Mouse (Mus musculus): ENCODE results near the gene Oas1h. TPM values are rescaled to one million over a fixed set of nuclear protein-coding genes. Genes with fewer than 3 reads are reported as not detected.

The Oas1h gene
- not detected in 2 replicates for polyA plus RNA-seq (2014; fragmentation: Nextera tagmentation; extraction: Ambion mirVana)

- H3K4me1 ChIP-seq (ENCODE audit: control insufficient read depth, insufficient read depth, low read length): no peaks in the 10 kb centered on the region
- H3K4me2 ChIP-seq (ENCODE audit: low read depth, low read length): no peak within 1 kb of the TSS
- 61% methylated on average over 4 of the region's 4 CpGs for WGBS
- ATAC-seq (ENCODE audit: low read depth): no peak
- H3K36me3 ChIP-seq (ENCODE audit: control insufficient read depth, insufficient read depth, low read length): no peaks in the 10 kb centered on the region
- no peak within 1 kb of the TSS for H3K4me3 ChIP-seq (ENCODE audit: low read depth, low read length)
- no peak within 1 kb of the TSS for H3K9ac ChIP-seq (replicated peaks; ENCODE audit: low read depth, low read length)
- no peak within 1 kb of the TSS for H3K27ac ChIP-seq (ENCODE audit: low read depth, low read length)
- H3K9me3 ChIP-seq (ENCODE audit: control insufficient read depth, low read length): no peaks in the 10 kb centered on the region
- no peaks in the 10 kb centered on the region for H3K27me3 ChIP-seq (ENCODE audit: control insufficient read depth, insufficient read depth, low read length)
These were observed at the start of gene Oas1h for GRCm38 (mm10) chr5:120861121-120861520. Gene Oas1h (plus strand): TSS chr5:120861421.

DNA sequence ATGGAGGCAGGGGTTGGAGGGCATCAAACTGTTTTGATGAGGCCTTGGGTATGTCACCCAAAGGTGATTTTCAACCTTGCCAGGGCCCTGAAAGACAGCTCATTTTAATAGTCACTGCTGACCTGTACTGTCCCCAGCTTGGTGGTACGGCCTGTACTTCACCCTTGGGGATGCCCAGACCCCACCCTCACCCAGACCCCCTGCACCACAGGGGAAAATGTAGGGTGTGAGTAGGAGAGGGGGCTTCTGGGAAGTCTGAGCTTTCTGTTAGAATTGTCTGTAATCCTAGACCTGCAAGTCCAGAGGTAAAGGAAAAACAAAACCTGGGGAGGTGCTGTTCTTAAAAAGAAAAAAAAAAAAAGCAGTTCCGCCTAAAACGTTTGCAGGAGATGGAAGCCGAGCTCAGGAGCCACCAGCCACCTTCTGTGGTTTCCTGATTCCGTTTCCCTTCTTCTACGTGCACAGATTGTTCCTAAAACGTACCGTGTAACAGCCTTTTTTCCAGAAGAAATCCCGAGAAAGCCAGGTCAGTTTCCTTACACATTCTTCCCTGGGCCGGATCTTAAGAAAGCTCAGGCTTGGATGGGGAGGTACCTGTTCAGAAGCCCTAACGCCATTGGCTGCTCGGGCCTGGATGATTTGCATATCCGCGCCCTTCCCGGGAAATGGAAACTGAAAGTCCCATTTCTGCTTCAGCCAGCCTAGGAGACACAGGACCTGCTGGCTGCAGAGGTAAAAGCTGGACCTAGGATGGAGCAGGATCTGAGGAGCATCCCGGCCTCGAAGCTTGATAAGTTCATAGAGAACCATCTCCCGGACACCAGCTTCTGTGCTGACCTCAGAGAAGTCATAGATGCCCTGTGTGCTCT lies 49.0 kb upstream of the Oas1h start, which contains the start of gene Oas1c:
Gene Oas1c (minus strand): TSS at position 564 of the 869 bp plus-strand sequence.
- ATAC-seq (ENCODE audit: low read depth): peak; percentile 63; the same call in 1 of the 2 replicates

DNA sequence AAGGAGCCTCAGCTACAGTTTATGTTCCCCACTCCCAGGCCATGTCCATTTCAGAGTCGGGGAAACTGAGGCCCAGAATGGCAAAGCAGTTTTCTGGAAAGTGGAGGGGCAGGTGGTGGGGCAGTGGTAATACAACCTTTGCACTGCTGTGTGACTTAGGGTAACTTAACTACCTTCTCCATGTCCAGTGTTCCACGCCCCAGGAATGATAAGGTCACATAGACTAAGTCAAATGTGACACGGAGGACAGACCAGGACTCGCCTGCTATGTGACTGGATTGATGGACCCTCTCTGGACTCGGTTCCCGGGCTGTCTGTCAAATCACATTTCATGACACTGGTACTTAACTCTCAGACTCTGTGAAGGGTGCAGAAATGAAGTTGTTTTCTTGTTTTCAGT lies 48.2 kb upstream of the Oas1h start:
- no peak overlapping the region for H3K27ac ChIP-seq (ENCODE audit: low read depth, low read length)
- WGBS: 86% methylated on average over 6 of the region's 6 CpGs
- no peaks in the 10 kb centered on the region for H3K9me3 ChIP-seq (ENCODE audit: control insufficient read depth, low read length)
- no peaks in the 10 kb centered on the region for H3K4me1 ChIP-seq (ENCODE audit: control insufficient read depth, insufficient read depth, low read length)
- H3K9ac ChIP-seq (replicated peaks; ENCODE audit: low read depth, low read length): no peak overlapping the region
- no peak for ATAC-seq (ENCODE audit: low read depth)
- no peaks in the 10 kb centered on the region for H3K36me3 ChIP-seq (ENCODE audit: control insufficient read depth, insufficient read depth, low read length)
- no peak overlapping the region for H3K4me2 ChIP-seq (ENCODE audit: low read depth, low read length)
- H3K4me3 ChIP-seq (ENCODE audit: low read depth, low read length): no peak overlapping the region
- H3K27me3 ChIP-seq (ENCODE audit: control insufficient read depth, insufficient read depth, low read length): no peaks in the 10 kb centered on the region

More for the DNA sequence above, 49.0 kb upstream of the Oas1h start, which contains the start of gene Oas1c:
- Histone ChIP-seq H3K4me1 (ENCODE audit: control insufficient read depth, insufficient read depth, low read length) (no peaks in the 10 kb centered on the region), H3K36me3 (ENCODE audit: control insufficient read depth, insufficient read depth, low read length) (no peaks in the 10 kb centered on the region), H3K4me3 (ENCODE audit: low read depth, low read length) (peak within 1 kb of the TSS; percentile 12; the same call in 1 of the 2 replicates), H3K27me3 (ENCODE audit: control insufficient read depth, insufficient read depth, low read length) (no peaks in the 10 kb centered on the region), H3K27ac (ENCODE audit: low read depth, low read length) (peak within 1 kb of the TSS; percentile 62), H3K4me2 (ENCODE audit: low read depth, low read length) (peak within 1 kb of the TSS; percentile 49), H3K9me3 (ENCODE audit: control insufficient read depth, low read length) (no peaks in the 10 kb centered on the region), H3K9ac (replicated peaks; ENCODE audit: low read depth, low read length) (peak within 1 kb of the TSS; percentile 32; the same call in 1 of the 2 replicates)
- WGBS: 8% methylated on average over 18 of the region's 18 CpGs

- Histone ChIP-seq H3K4me3 (ENCODE audit: low read depth, low read length) (no peak overlapping the region), H3K4me1 (ENCODE audit: control insufficient read depth, insufficient read depth, low read length) (no peaks in the 10 kb centered on the region), H3K4me2 (ENCODE audit: low read depth, low read length) (no peak overlapping the region), H3K27me3 (ENCODE audit: control insufficient read depth, insufficient read depth, low read length) (no peaks in the 10 kb centered on the region), H3K36me3 (ENCODE audit: control insufficient read depth, insufficient read depth, low read length) (no peaks in the 10 kb centered on the region), H3K9me3 (ENCODE audit: control insufficient read depth, low read length) (no peaks in the 10 kb centered on the region), H3K9ac (replicated peaks; ENCODE audit: low read depth, low read length) (no peak overlapping the region), H3K27ac (ENCODE audit: low read depth, low read length) (no peak overlapping the region)
- no peak for ATAC-seq (ENCODE audit: low read depth)
- 68% methylated on average over 3 of the region's 3 CpGs for WGBS
These were observed 45.3 kb upstream of the Oas1h start for GRCm38 (mm10) chr5:120815949-120816348.

GRCm38 (mm10) chr5:120818999-120819398 lies 42.2 kb upstream of the Oas1h start:
- Histone ChIP-seq H3K36me3 (ENCODE audit: control insufficient read depth, insufficient read depth, low read length) (no peaks in the 10 kb centered on the region), H3K4me2 (ENCODE audit: low read depth, low read length) (no peak overlapping the region), H3K27me3 (ENCODE audit: control insufficient read depth, insufficient read depth, low read length) (no peaks in the 10 kb centered on the region), H3K9ac (replicated peaks; ENCODE audit: low read depth, low read length) (no peak overlapping the region), H3K4me3 (ENCODE audit: low read depth, low read length) (no peak overlapping the region), H3K4me1 (ENCODE audit: control insufficient read depth, insufficient read depth, low read length) (no peaks in the 10 kb centered on the region), H3K9me3 (ENCODE audit: control insufficient read depth, low read length) (no peaks in the 10 kb centered on the region), H3K27ac (ENCODE audit: low read depth, low read length) (no peak overlapping the region)
- no peak for ATAC-seq (ENCODE audit: low read depth)

GRCm38 (mm10) chr5:120831031-120831430 lies 30.2 kb upstream of the Oas1h start:
- no peak overlapping the region for H3K27ac ChIP-seq (ENCODE audit: low read depth, low read length)
- H3K27me3 ChIP-seq (ENCODE audit: control insufficient read depth, insufficient read depth, low read length): peaks cover 2% of the 10 kb centered on the region; the same call in 1 of the 2 replicates
- ATAC-seq (ENCODE audit: low read depth): no peak
- no peaks in the 10 kb centered on the region for H3K4me1 ChIP-seq (ENCODE audit: control insufficient read depth, insufficient read depth, low read length)
- H3K4me3 ChIP-seq (ENCODE audit: low read depth, low read length): no peak overlapping the region
- H3K9ac ChIP-seq (replicated peaks; ENCODE audit: low read depth, low read length): no peak overlapping the region
- no peaks in the 10 kb centered on the region for H3K36me3 ChIP-seq (ENCODE audit: control insufficient read depth, insufficient read depth, low read length)
- no peak overlapping the region for H3K4me2 ChIP-seq (ENCODE audit: low read depth, low read length)
- no peaks in the 10 kb centered on the region for H3K9me3 ChIP-seq (ENCODE audit: control insufficient read depth, low read length)
- 83% methylated on average over 4 of the region's 4 CpGs for WGBS

- no peaks in the 10 kb centered on the region for H3K36me3 ChIP-seq (ENCODE audit: control insufficient read depth, insufficient read depth, low read length)
- peak overlapping the region; percentile 28; the same call in 1 of the 2 replicates for H3K4me2 ChIP-seq (ENCODE audit: low read depth, low read length)
- ATAC-seq (ENCODE audit: low read depth): no peak
- H3K4me3 ChIP-seq (ENCODE audit: low read depth, low read length): no peak overlapping the region
- H3K9me3 ChIP-seq (ENCODE audit: control insufficient read depth, low read length): no peaks in the 10 kb centered on the region
- no peaks in the 10 kb centered on the region for H3K4me1 ChIP-seq (ENCODE audit: control insufficient read depth, insufficient read depth, low read length)
- no peak overlapping the region for H3K27ac ChIP-seq (ENCODE audit: low read depth, low read length)
- 10% methylated on average over 17 of the region's 17 CpGs for WGBS
- H3K9ac ChIP-seq (replicated peaks; ENCODE audit: low read depth, low read length): no peak overlapping the region
- H3K27me3 ChIP-seq (ENCODE audit: control insufficient read depth, insufficient read depth, low read length): peaks cover 2% of the 10 kb centered on the region; the same call in 1 of the 2 replicates
These were observed 27.6 kb upstream of the Oas1h start for GRCm38 (mm10) chr5:120833335-120834280.

GRCm38 (mm10) chr5:120836731-120837585 lies 24.3 kb upstream of the Oas1h start:
- no peak overlapping the region for H3K4me3 ChIP-seq (ENCODE audit: low read depth, low read length)
- ATAC-seq (ENCODE audit: low read depth): no peak
- no peak overlapping the region for H3K9ac ChIP-seq (replicated peaks; ENCODE audit: low read depth, low read length)
- no peaks in the 10 kb centered on the region for H3K36me3 ChIP-seq (ENCODE audit: control insufficient read depth, insufficient read depth, low read length)
- H3K4me2 ChIP-seq (ENCODE audit: low read depth, low read length): no peak overlapping the region
- no peak overlapping the region for H3K27ac ChIP-seq (ENCODE audit: low read depth, low read length)
- H3K4me1 ChIP-seq (ENCODE audit: control insufficient read depth, insufficient read depth, low read length): no peaks in the 10 kb centered on the region
- H3K9me3 ChIP-seq (ENCODE audit: control insufficient read depth, low read length): no peaks in the 10 kb centered on the region
- 8% methylated on average over 8 of the region's 8 CpGs for WGBS
- peaks cover 2% of the 10 kb centered on the region; the same call in 1 of the 2 replicates for H3K27me3 ChIP-seq (ENCODE audit: control insufficient read depth, insufficient read depth, low read length)
